Mouse (Mus musculus): ENCODE data around the gene Pdcd1lg2.

Pdcd1lg2 gene

DNA sequence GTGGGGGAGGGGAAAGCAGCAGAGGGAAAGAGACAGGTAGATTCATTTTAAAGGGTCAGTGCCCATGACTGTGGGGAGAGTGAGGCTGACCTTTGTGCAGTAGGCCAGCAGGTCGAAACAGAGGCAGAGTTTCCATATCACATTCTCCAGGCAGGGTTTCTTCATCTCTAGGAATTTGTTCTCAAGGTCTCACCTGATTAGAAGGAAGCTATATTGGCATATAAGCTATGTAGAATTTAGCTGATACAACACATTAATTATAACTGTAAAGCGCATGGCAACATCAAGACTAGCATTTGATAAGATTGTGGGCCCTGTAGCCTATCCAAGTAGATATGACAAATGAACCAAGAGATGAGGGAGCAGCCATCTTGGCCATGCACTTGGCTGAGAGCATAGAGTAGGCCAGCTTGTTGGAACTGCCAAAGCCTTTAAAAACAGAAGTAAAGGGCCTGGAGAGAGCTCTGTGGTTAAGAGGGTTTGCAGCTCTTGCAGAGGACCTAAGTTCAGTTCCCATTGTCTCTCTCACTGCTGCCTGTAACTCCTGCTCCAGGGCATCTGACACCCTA is 59.1 kb downstream of the Pdcd1lg2 start:
- no peak for DNase-seq (ENCODE audit: low read depth, low spot score)

- no peak for DNase-seq (ENCODE audit: low read depth, low spot score)
Measured at GRCm38 (mm10) chr19:29470652-29471051, 59.9 kb downstream of the Pdcd1lg2 start.

DNA sequence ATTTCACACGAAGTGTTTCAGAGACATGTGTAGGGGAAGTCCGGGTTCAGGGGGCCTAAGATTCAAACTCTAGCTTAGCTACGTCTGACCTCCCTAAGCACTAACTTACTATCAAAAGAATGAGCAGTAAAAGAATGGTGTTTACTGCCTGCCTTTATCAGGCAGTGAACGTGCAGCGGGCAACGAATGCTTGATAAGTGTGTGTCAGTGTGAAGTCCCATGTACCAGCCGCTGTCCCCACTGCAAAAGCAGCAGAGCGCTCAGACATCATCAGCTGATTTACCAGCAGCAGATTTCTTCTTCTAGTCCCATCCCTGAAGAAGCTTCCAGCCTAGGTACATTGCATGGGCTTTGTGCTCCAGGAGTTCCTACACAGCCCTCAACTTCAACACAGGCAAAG is 61.7 kb downstream of the Pdcd1lg2 start:
- no peak for DNase-seq (ENCODE audit: low read depth, low spot score)

DNA sequence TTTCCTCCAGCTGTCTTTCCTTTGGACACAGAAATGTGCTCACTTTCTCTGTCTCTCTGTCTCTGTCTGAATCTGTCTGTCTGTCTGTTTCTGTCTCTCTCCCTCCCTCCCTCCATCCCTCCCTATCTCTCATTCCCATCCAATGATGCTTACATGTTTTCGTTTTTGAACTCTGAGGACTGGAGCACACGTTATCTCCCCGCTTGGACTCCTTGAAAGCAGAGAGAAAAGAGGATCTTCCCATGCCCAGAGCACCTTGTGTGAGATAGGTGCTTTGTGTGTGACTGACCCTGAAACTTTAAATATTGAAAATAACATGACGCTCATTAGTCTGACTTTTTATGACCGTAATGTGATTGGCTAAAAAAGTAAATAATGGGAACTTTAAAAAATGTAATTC is 62.2 kb downstream of the Pdcd1lg2 start:
- DNase-seq (ENCODE audit: low read depth, low spot score): no peak

DNA sequence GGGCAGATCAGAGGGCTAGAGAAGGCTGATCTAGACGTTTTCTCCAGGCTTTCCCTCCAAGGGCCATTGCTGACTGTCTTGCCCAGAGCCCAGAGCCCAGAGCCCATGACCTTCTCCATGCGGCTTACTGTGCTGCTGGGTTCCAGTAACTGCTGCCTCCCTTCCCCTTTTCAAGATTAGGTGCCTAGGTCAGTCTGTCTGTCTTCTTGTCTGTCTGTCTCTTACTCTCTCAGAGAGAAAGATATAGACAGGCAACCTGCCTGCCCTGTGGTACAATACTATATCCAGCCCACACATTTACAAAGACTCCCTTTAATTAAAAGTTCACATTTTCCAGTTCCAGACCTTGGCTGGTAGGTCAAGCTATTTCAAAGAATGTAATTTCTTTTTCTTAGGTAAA is 64.1 kb downstream of the Pdcd1lg2 start:
- DNase-seq (ENCODE audit: low read depth, low spot score): no peak

- DNase-seq (ENCODE audit: low read depth, low spot score): no peak
Measured at GRCm38 (mm10) chr19:29475210-29475620, 64.5 kb downstream of the Pdcd1lg2 start.

- DNase-seq (ENCODE audit: low read depth, low spot score): no peak
Measured at GRCm38 (mm10) chr19:29478598-29478997, 67.9 kb downstream of the Pdcd1lg2 start.

- no peak for DNase-seq (ENCODE audit: low read depth, low spot score)
Measured at GRCm38 (mm10) chr19:29481578-29481977, 70.9 kb downstream of the Pdcd1lg2 start.

- DNase-seq (ENCODE audit: low read depth, low spot score): no peak
Measured at GRCm38 (mm10) chr19:29482148-29482547, 71.4 kb downstream of the Pdcd1lg2 start.

DNA sequence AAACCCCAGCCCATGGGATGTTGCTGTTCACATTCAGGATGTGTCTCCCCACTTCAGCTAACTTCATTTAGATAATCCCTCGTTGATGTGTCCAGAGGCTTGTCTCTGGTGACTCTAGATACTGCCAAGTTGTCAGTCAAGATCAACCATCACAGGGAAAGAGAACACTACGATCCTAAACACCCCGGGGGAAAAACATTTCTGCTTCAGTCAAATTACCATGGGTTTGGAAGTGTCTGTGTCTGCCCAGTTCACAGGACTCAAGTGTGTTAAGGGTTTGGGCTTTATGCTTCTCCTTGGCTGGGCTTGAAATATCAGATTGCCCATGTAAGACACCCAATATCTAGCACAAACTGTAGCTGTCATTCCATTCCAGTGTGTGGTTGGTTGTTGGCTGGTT is 71.9 kb downstream of the Pdcd1lg2 start:
- DNase-seq (ENCODE audit: low read depth, low spot score): no peak

- DNase-seq (ENCODE audit: low read depth, low spot score): no peak
Measured at GRCm38 (mm10) chr19:29483386-29483785, 72.7 kb downstream of the Pdcd1lg2 start.

DNA sequence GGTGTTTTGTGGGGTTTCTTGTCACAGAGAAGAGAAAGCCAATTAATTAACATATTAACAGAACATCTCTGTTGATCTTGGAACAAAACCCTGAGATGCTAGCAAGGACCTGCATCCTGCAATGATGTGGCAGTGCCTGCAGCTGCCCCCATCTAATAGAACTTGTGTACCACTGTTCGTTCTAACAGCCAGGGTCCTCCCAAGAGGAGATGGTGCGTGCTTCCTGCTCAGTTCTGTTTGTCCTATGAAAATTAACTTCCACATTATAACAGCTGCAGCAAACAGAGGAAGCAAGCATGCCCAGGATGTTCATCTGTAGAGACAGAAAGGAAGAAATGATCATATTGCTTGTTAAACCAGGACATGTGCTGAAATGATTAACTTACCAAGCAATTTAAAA is 73.8 kb downstream of the Pdcd1lg2 start:
- DNase-seq (ENCODE audit: low read depth, low spot score): no peak

DNA sequence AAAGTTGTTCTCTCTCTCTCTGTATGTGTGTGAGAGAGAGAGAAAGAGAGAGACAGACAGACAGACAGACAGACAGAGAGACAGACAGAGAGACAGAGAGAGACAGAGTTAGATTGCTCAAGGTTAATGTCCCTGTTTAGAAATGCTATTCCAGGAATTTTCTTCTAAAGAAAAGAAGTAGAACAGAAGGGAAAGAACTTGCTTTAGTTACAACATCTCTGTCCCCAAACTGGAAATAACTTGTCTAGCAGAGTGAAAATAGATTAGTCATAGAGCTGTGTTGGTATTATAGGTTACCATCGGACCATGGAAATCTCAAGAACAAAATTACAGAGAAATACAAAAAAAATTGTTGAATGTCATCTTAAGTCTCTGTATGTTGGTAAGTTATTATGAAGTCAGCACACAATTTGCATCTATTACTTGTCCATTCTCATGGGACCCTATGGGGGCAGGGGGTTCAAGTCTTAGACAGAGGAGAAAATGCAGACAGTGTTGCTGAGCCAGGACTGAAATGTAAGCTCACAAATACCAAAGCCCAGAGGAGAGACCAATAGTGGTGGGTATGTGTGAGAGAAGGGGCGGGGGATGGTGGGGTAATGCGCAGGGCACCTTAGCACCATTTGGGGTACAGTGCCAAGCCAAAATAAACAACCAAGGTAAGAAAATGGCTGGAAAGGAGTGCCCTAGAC is 74.7 kb downstream of the Pdcd1lg2 start:
- DNase-seq (ENCODE audit: low read depth, low spot score): no peak

DNA sequence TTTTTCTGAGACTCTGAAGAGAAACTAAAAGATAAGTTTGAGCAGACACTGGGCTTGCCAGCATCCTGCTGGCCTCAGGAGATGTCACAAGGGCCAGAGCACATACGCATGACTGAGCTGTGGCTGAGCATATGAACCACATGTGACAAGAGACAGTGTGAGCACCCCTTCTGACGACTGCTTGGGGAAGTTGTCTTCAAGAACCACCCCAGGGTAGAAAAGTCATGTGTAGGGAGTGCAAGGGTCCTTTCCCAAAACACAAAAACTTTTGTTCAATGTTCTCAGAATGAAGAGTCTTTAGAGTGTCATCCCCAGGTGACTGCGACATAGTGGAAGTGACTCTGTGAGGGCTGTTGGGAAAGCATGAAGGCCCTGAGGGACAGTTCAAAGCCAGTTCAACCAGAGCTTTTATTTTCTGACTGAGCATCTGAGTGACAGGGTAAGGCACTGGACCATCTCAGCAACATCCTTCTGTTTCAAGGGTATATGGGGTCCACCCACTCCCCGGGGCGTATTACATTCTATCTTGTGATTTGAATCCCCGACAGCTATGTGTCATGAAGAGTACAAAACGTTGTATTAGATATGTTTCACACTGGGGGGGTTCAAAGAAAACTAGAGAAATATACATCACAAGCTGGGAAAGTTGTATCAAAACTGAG is 76.0 kb downstream of the Pdcd1lg2 start:
- DNase-seq (ENCODE audit: low read depth, low spot score): no peak

DNA sequence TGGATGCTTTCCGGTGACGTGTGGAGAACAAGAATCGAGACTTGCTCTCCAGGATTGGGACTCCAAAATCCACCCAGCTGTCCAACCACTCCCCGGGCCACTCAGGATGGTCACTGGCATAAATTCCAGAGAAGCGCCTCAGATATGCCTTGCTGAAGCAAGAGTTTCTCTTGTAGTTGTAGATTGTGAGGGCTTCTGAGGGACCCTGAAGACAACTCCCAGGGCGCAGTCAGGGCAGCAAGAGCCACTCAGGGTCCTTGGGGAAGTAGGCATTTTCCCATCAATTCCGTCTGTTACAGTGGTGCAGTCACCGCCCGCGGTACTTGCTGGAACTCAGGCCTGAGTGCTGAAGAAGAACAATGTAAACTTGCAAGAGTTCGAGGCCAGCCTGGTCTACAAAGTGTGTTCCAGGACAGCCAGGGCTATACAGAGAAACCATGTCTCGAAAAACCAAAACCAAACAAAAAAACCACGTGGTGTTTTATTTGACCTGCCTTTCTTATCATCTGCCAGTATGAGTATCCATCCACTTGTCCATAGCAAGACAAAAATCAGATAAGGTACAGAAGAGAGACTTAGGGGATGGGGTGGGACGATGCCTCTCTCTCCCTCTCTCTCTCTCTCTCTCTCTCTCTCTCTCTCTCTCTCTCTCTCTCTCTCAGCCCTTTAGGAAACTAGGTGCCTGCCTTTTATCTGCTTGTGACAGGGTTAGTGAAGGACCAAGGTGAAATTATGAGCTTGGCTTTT is 76.8 kb downstream of the Pdcd1lg2 start:
- DNase-seq (ENCODE audit: low read depth, low spot score): no peak

- no peak for DNase-seq (ENCODE audit: low read depth, low spot score)
Measured at GRCm38 (mm10) chr19:29488073-29488390, 77.3 kb downstream of the Pdcd1lg2 start.

DNA sequence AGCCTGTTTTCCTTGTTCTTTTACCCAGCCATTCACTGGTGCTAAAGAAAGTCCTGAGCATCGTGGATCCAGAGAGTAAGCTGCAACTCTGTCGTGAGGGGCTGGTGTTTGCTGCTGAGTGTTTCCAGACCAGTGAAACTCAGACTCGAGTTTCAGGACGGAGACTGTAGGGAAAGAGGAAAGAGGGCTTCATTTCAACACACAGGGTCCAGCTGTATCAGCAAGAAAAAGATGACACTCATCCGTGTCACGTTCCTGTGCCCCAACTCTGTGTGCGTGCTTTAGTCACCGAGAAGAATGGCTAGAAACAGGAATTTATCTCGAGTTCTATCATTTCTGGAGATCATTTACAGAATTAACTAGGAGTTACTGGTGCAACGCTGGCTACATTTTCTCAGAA is 77.7 kb downstream of the Pdcd1lg2 start:
- no peak for DNase-seq (ENCODE audit: low read depth, low spot score)

DNA sequence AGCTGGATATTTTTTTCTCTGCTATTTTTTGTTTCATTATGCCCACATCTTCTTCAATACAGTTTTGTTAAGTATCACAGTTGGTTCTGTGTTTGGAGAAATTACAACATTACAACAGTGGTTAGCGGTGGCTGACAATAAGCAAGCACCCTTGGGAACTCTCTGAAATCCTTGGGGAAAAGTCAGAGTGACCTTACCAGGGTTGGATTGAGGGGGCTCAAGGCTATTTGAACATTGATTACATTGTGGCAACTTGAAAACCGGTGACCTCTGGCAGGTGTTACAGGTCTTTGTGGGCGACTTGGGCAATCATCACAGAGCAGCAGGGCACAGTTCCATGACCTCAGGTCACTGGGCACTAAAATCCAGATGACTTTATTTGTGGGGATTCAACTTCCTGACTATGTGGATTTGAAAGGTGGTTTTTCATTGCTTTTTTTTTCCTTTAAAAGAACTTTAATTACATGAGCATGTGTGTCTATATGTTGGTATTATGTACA is 79.1 kb downstream of the Pdcd1lg2 start:
- no peak for DNase-seq (ENCODE audit: low read depth, low spot score)

DNA sequence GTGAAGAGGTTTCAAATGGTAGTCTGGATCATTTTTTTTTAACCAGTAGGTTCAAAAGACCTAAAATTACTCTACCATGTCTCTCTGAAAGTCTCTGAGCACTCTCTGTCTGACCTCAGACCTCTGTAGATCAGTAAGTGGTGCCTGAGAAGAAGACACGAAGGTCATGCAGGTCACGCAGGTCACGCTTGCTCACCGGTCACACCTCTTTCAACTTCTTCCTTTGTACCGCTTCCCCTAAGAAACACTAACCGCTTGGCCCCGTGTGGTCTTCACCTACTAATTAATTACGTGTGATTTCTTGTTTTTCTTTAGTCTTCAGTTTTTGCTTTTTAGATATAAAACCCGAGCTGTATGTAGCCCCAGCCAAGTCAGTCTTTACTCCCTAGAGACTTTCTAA is 80.7 kb downstream of the Pdcd1lg2 start:
- DNase-seq (ENCODE audit: low read depth, low spot score): no peak

DNA sequence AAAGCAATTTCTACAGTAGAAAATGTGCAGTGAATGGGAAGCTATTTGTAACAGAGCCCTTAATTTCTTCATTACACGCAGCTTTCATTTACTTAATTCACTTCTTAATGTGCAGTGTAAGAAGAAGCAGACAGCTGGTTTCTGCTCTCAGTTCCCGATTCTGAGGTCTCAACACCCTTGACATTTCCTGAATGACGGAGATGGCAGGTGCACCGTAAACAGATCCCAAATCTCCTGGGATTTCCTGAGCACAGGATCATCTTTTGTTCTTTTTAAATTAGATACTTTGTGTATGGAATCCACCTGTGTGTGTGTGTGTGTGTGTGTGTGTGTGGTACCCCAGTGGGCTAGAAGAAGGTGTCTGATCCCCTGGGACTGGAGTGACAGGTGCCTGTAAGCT is 83.7 kb downstream of the Pdcd1lg2 start:
- DNase-seq (ENCODE audit: low read depth, low spot score): no peak

DNA sequence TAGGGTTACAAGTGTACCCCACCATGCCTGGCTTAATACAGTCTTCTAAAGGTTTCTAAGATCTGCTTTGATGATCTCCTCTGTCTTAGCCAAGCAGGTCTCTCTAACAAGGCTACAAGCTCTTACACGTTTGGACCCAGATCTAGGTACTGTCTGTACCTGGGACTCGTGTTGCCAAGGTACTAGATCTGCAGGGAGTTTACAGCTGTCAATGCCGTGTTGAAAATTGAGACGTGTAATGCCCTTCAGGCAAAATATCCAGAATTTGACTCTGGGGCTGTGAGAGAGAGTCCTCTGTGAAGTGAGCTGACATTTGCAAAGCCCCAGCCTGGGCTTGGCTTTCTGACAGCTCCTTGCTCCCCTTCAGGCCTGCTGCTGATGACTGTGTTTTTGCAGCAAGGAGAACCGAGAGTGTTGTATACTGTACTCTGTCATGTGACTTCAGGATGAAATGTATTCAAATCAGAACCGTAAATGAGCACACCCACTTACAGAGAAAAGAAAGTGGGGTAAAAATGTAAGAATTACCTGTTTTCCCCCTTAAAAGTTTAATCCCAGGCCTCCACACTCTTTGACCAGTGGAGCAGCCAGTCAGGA is 85.4 kb downstream of the Pdcd1lg2 start:
- no peak for DNase-seq (ENCODE audit: low read depth, low spot score)

Measured in ZHBTc4 (cell line).